Mouse (Mus musculus) heart, postnatal 0 days (tissue): ENCODE results near the gene Rgs6. TPM values are rescaled to one million over a fixed set of nuclear protein-coding genes. Genes with fewer than 3 reads are reported as not detected.

Experiments
- ATAC-seq: fragments of 200-750 bp; cut with Nextera tagmentation; 2 replicates; pipeline ENCODE4 v1.8.0; 2017; ENCODE audit warnings: low read depth, moderate number of reproducible peaks, moderate library complexity; ENCODE audit not compliant: insufficient read depth
- DNase-seq: peaks from one replicate; pipeline ENCODE4 v3.0.0-alpha.2; 2016; ENCODE audit warnings: low spot score
- H3K27ac ChIP-seq: fragments of 300-500 bp; sonication (generic); 2 replicates; pipeline ENCODE4 v1.5.1; 2014; ENCODE audit warnings: low read depth, mild to moderate bottlenecking
- H3K27me3 ChIP-seq: fragments of 300-500 bp; sonication (generic); 2 replicates; pipeline ENCODE4 v1.6.1; 2014; ENCODE audit warnings: low read length, mixed read lengths; ENCODE audit not compliant: control insufficient read depth, insufficient read depth
- H3K36me3 ChIP-seq: fragments of 300-500 bp; sonication (generic); replicated peaks from 2 replicates; pipeline ENCODE4 v1.6.1; 2014; ENCODE audit warnings: low read length, mixed read lengths; ENCODE audit not compliant: control insufficient read depth, insufficient read depth
- H3K4me1 ChIP-seq: fragments of 300-500 bp; sonication (generic); 2 replicates; pipeline ENCODE4 v1.6.1; 2014; ENCODE audit warnings: antibody characterized with exemption; ENCODE audit not compliant: control insufficient read depth, insufficient read depth
- H3K4me2 ChIP-seq: fragments of 300-500 bp; sonication (generic); 2 replicates; pipeline ENCODE4 v1.6.1; 2014; ENCODE audit warnings: low read depth, mild to moderate bottlenecking, low read length, moderate library complexity
- H3K4me3 ChIP-seq: fragments of 300-500 bp; sonication (generic); 2 replicates; pipeline ENCODE4 v1.5.1; 2014; ENCODE audit warnings: low read depth, low read length
- H3K9ac ChIP-seq: fragments of 300-500 bp; sonication (generic); replicated peaks from 2 replicates; pipeline ENCODE4 v1.6.1; 2014; ENCODE audit warnings: low read depth, low read length, mixed read lengths
- H3K9me3 ChIP-seq: fragments of 300-500 bp; sonication (generic); replicated peaks from 2 replicates; pipeline ENCODE4 v1.6.1; 2016; ENCODE audit warnings: low read length; ENCODE audit not compliant: control insufficient read depth
- CTCF ChIP-seq: IDR thresholded peaks from 2 replicates; pipeline ENCODE4 v1.5.1; 2016; ENCODE audit warnings: antibody characterized with exemption, control low read depth, low read depth
- EP300 ChIP-seq: IDR thresholded peaks from 2 replicates; pipeline ENCODE4 v1.6.1; 2016; ENCODE audit warnings: antibody characterized with exemption, low read depth
- WGBS: fragments of 180-500 bp; shearing (Covaris S2); extraction: QIAGEN DNeasy Blood & Tissue Kit; methylation state at CpG from one replicate; pipeline ENCODE4 v1.1.7; 2014; 5-methylcytosine and 5-hydroxymethylcytosine counted together
- polyA plus RNA-seq: library from polyadenylated mRNA; unstranded; fragments of >200 nt; fragmentation: Nextera tagmentation; extraction: Ambion mirVana; gene quantifications from 2 replicates; pipeline ENCODE4 v1.2.1, GENCODE M21; 2015
- total RNA-seq: library from RNA; depleted of rRNA; stranded (reverse); fragments of >200 nt; gene quantifications from 2 replicates; pipeline ENCODE4 v1.2.3, GENCODE M21; 2014; ENCODE audit warnings: low replicate concordance

Rgs6 gene
- total and polyA plus RNA-seq, 2 experiments from 2014 or later, result 12.1 to 16.5 TPM

DNA sequence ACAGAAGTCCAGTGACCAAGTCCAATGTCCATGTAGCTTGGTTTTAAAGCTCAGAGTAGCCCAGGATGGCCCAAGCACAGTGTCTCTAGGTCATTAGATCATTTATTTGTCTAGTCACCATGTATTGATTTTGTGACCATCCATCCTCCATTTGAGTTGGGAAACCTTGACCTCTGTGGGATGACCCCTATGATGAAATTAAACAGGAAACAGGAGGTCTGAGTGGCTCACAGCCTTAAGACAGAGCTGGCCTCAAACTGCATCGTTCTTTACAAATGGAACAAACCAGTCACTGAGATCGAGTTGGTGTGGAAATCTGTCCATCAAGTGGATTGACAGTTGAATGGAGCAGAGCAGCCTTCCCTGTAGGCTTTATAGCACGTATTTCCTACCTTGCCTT lies 536.0 kb downstream of the Rgs6 start:
- no peak overlapping the region for H3K9ac ChIP-seq
- 64% methylated on average over 3 of the region's 3 CpGs for WGBS
- no peak overlapping the region for H3K4me2 ChIP-seq
- H3K36me3 ChIP-seq, result no peaks in the 10 kb centered on the region
- H3K4me3 ChIP-seq, result no peak overlapping the region
- ATAC-seq (no peak), DNase-seq (no peak)
- H3K4me1 ChIP-seq, result no peaks in the 10 kb centered on the region
- no peaks in the 10 kb centered on the region for H3K9me3 ChIP-seq
- no peaks in the 10 kb centered on the region for H3K27me3 ChIP-seq
- no peak overlapping the region for H3K27ac ChIP-seq
- TF ChIP-seq EP300 (no peak), CTCF (no peak)

DNA sequence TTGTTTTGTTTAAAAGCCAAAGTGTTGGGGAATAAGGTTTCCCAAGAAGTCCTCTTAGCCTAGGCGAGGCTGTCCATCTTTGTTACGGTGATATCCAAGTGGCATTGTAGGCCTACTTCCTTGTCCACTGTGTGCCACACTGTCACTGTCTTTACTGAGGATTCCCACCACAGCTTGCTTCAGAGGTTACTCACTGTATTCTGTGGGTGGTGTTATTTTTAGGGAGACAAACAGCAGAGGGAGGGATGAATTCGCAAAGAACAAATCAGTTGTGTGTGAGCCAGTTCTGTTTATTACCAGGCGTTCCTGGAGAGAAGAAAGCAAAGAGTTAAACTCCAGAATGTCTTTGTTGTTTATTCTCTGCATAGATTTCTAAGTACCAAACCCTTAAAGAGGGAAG lies 537.2 kb downstream of the Rgs6 start:
- Histone ChIP-seq H3K9ac (no peak overlapping the region), H3K4me1 (no peaks in the 10 kb centered on the region), H3K27me3 (no peaks in the 10 kb centered on the region), H3K4me3 (no peak overlapping the region), H3K9me3 (no peaks in the 10 kb centered on the region), H3K4me2 (no peak overlapping the region), H3K36me3 (no peaks in the 10 kb centered on the region), H3K27ac (no peak overlapping the region)
- 75% methylated on average over 4 of the region's 4 CpGs for WGBS
- no peak for DNase-seq
- TF ChIP-seq CTCF, result no peak
- TF ChIP-seq EP300, result no peak
- ATAC-seq, result no peak

DNA sequence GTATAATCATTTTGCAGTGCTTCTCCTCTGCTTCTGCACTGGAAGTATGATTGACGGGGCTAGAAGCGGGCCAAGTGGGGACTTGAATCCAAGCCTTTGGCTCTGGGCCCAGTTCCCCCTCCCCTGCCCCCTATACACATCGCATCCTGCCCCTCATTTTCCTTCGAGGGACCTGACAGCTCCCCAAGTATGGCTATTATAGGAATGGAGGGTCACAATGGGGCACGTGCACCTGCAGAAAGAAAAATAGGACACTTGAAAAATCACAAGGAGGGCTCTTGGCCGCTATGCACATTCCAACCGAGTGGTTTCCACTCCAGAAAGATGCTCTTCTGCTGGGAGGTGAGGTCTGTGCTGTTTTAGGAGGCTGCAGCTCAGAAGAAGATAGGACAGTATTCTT lies 538.8 kb downstream of the Rgs6 start:
- no peak overlapping the region for H3K4me2 ChIP-seq
- no peak overlapping the region for H3K9ac ChIP-seq
- no peaks in the 10 kb centered on the region for H3K9me3 ChIP-seq
- no peak for ATAC-seq
- H3K36me3 ChIP-seq, result no peaks in the 10 kb centered on the region
- no peak overlapping the region for H3K27ac ChIP-seq
- DNase-seq, result no peak
- TF ChIP-seq CTCF, result no peak
- no peak for TF ChIP-seq EP300
- 53% methylated on average over 7 of the region's 7 CpGs for WGBS
- H3K4me3 ChIP-seq, result no peak overlapping the region
- no peaks in the 10 kb centered on the region for H3K27me3 ChIP-seq
- H3K4me1 ChIP-seq, result peaks cover 5% of the 10 kb centered on the region

DNA sequence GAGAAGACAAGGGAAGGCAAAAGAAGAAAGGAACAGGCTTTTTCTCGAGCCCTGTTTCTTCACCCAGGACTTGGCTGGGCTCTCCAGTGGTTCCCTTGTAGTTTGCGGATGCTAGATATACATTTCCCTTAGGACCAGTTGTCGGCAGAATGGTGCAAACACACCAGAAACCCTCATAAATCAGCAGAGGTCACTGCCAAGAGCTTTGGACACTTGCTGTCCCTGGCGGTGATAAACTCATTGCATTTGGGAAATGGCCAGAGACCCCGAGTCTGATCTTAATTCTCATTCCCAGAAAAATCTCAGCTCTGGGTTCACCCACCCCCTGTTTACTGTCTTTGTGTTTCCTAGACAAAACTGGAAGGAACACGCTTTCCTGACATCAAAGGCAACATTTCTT lies 539.9 kb downstream of the Rgs6 start:
- no peak overlapping the region for H3K27ac ChIP-seq
- H3K27me3 ChIP-seq, result no peaks in the 10 kb centered on the region
- H3K4me2 ChIP-seq, result no peak overlapping the region
- 53% methylated on average over 6 of the region's 6 CpGs for WGBS
- H3K4me3 ChIP-seq, result no peak overlapping the region
- H3K36me3 ChIP-seq, result no peaks in the 10 kb centered on the region
- peaks cover 13% of the 10 kb centered on the region for H3K4me1 ChIP-seq
- H3K9ac ChIP-seq, result no peak overlapping the region; the same call in 1 of the 2 replicates
- ATAC-seq (no peak), DNase-seq (no peak)
- TF ChIP-seq CTCF, result no peak
- no peak for TF ChIP-seq EP300
- no peaks in the 10 kb centered on the region for H3K9me3 ChIP-seq

DNA sequence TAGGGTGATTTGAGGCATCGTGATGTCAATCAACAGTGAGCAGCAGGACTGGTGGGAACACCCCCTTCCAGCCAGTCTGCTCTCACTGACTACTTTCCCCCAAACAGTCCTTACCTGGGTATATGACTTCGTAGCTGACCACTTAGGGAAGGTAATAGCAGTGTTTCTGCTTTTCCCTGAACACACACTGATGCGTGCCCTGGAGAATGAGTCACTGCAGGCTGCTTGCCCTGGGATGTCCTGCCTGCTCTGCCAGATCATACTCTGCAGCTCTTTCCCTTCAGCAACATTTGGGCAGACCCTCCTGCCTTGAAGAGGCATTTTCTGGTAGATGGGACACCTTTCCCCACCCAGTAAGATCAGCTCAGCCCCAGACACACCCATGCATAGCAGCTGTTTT lies 540.5 kb downstream of the Rgs6 start:
- peaks cover 18% of the 10 kb centered on the region for H3K4me1 ChIP-seq
- H3K27me3 ChIP-seq, result no peaks in the 10 kb centered on the region
- no peak overlapping the region for H3K27ac ChIP-seq
- H3K9ac ChIP-seq, result no peak overlapping the region
- H3K4me2 ChIP-seq, result no peak overlapping the region
- H3K4me3 ChIP-seq, result no peak overlapping the region
- 84% methylated on average over 3 of the region's 3 CpGs for WGBS
- TF ChIP-seq EP300 (no peak), CTCF (no peak)
- DNase-seq (no peak), ATAC-seq (no peak)
- no peaks in the 10 kb centered on the region for H3K36me3 ChIP-seq
- no peaks in the 10 kb centered on the region for H3K9me3 ChIP-seq

DNA sequence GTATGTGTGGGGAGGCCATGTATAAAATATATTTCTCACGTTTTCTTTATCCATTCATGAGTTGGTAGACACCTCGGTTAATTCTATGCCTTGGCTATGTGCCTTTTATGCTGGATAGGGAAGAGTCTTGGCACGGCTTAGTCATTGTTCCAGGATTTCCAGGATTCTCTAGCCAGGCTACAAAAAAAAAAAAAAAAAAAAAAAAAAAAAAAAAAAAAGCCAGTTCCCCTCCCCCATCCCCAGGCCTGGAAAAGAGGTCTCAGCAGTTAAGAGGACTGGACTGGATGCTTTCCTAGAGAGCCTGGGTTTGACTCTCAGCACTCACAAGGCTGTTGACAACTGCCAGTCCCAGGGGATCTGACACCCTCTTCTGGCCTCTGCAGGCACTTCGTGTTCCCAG lies 543.3 kb downstream of the Rgs6 start:
- WGBS, result 62% methylated on average over 4 of the region's 4 CpGs
- Histone ChIP-seq H3K4me2 (no peak overlapping the region), H3K9me3 (no peaks in the 10 kb centered on the region), H3K27me3 (no peaks in the 10 kb centered on the region), H3K36me3 (no peaks in the 10 kb centered on the region), H3K4me1 (peaks cover 37% of the 10 kb centered on the region), H3K27ac (no peak overlapping the region), H3K9ac (no peak overlapping the region), H3K4me3 (no peak overlapping the region)
- no peak for DNase-seq
- ATAC-seq, result no peak
- TF ChIP-seq EP300, result no peak
- TF ChIP-seq CTCF, result no peak
